Comparison of ENCODE assay signal across 27 mouse cellular contexts in genomic region chr11:116604097-116604496, GRCm38 (mm10). TPM values are rescaled to one million over a fixed set of nuclear protein-coding genes. Genes with fewer than 3 reads are reported as not detected.
DNase-seq lines count a peak whose midpoint lies in the region; ATAC-seq lines count a peak whose summit lies in the region.
"Had no signal": no experiment of that assay in that cellular context is flagged by ENCODE, and none has a peak within 500 bp of the region (broad histone marks: within the 10 kb centered on the region; RNA-seq: fewer than 3 reads in every experiment).

No protein-coding gene starts in this region.

- peaks cover 17% of the 10 kb centered on the region for H3K27me3 ChIP-seq in heart, embryonic 10.5 days (ENCODE audit: insufficient read depth, poor library complexity, severe bottlenecking)
- H3K27me3 ChIP-seq in heart, embryonic 12.5 days (replicated peaks), result no peaks in the 10 kb centered on the region
- H3K27me3 ChIP-seq: CH12.LX; forebrain, embryonic 13.5 days; heart, embryonic 13.5 days; hindbrain, embryonic 12.5 days; hindbrain, embryonic 15.5 days; Patski had no signal

- no peak for DNase-seq in heart, embryonic 10.5 days (ENCODE audit: low spot score)
- peak; percentile 54 for DNase-seq in testis, postnatal 10 days (ENCODE audit: low spot score)
- DNase-seq in testis, postnatal 14 days (ENCODE audit: low spot score), result no peak
- peak; percentile 74 for DNase-seq in R1 (ENCODE audit: low read depth, low spot score)
- DNase-seq in T-cell, adult 2 months (ENCODE audit: low spot score), result no peak
- DNase-seq in frontal cortex, postnatal 25 days (ENCODE audit: low spot score in 2 of 2), result no peak
- DNase-seq: adrenal gland, postnatal 25 days; cerebellum, adult 11-12 months; cerebellum, adult 9-10 months; gastrocnemius, postnatal 14 days; heart, adult 11 months had no signal

- 82% methylated on average over 12 of the region's 12 CpGs for WGBS in heart, embryonic 10.5 days
- WGBS in heart, embryonic 12.5 days, result 82% methylated on average over 12 of the region's 12 CpGs

- peaks cover 89% of the 10 kb centered on the region for H3K36me3 ChIP-seq in heart, embryonic 10.5 days
- peaks cover 78% of the 10 kb centered on the region for H3K36me3 ChIP-seq in heart, embryonic 12.5 days
- H3K36me3 ChIP-seq: hindbrain, embryonic 12.5 days; hindbrain, embryonic 15.5 days had no signal

- H3K9ac ChIP-seq in heart, embryonic 12.5 days, result no peak overlapping the region
- H3K9ac ChIP-seq: forebrain, embryonic 13.5 days; heart, embryonic 13.5 days; hindbrain, embryonic 12.5 days; hindbrain, embryonic 15.5 days had no signal

- peaks cover 25% of the 10 kb centered on the region for H3K4me1 ChIP-seq in heart, embryonic 10.5 days
- 0 out of 2 replicates have a peak, but pooled peaks cover 5% of the 10 kb centered on the region for H3K4me1 ChIP-seq in heart, embryonic 12.5 days (replicated peaks)
- H3K4me1 ChIP-seq: forebrain, embryonic 13.5 days; hindbrain, embryonic 12.5 days; hindbrain, embryonic 15.5 days had no signal

- H3K4me3 ChIP-seq in heart, embryonic 10.5 days, result no peak overlapping the region
- no peak overlapping the region for H3K4me3 ChIP-seq in heart, embryonic 12.5 days
- H3K4me3 ChIP-seq: forebrain, embryonic 10.5 days; forebrain, embryonic 13.5 days; gastrocnemius, adult 2 months; heart, embryonic 13.5 days; hindbrain, embryonic 12.5 days; hindbrain, embryonic 15.5 days had no signal

- peak overlapping the region; percentile 48; the same call in 1 of the 2 replicates for H3K27ac ChIP-seq in heart, embryonic 10.5 days
- no peak overlapping the region for H3K27ac ChIP-seq in heart, embryonic 12.5 days (ENCODE audit: poor library complexity, severe bottlenecking)
- H3K27ac ChIP-seq: forebrain, embryonic 10.5 days; forebrain, embryonic 13.5 days; gastrocnemius, adult 2 months; heart, embryonic 13.5 days; hindbrain, embryonic 12.5 days; hindbrain, embryonic 15.5 days had no signal

- no peak; the same call in 1 of the 2 replicates for ATAC-seq in heart, embryonic 12.5 days (ENCODE audit: insufficient number of reproducible peaks, low FRiP score)
- ATAC-seq: forebrain, embryonic 13.5 days; forebrain, embryonic 16.5 days; intestine, postnatal 0 days; Patski had no signal

- H3K4me2 ChIP-seq in heart, embryonic 12.5 days, result no peak overlapping the region
- H3K4me2 ChIP-seq: forebrain, embryonic 13.5 days; heart, embryonic 13.5 days; hindbrain, embryonic 12.5 days; hindbrain, embryonic 15.5 days had no signal

- no peaks in the 10 kb centered on the region for H3K9me3 ChIP-seq in heart, embryonic 10.5 days
- H3K9me3 ChIP-seq in heart, embryonic 12.5 days (replicated peaks), result no peaks in the 10 kb centered on the region
- H3K9me3 ChIP-seq: forebrain, embryonic 10.5 days; forebrain, embryonic 13.5 days; G1E; heart, embryonic 13.5 days; hindbrain, embryonic 12.5 days; hindbrain, embryonic 15.5 days had no signal

RNA-seq across cellular contexts. Expression of gene Aanat, which starts 17.9 kb away (rescaled TPM):
- polyA plus RNA-seq in heart, embryonic 10.5 days (2016; fragmentation: Nextera tagmentation; extraction: Ambion mirVana), result not detected in 2 replicates
- polyA plus RNA-seq in heart, embryonic 12.5 days (2016; fragmentation: Nextera tagmentation; extraction: Ambion mirVana), result not detected in 2 replicates
- polyA plus RNA-seq: embryonic facial prominence, embryonic 11.5 days; embryonic facial prominence, embryonic 14.5 days; forebrain, embryonic 10.5 days; forebrain, embryonic 16.5 days; G1E; heart, embryonic 13.5 days; heart, embryonic 16.5 days; hindbrain, embryonic 15.5 days; intestine, embryonic 14.5 days; intestine, postnatal 0 days; Patski had no signal

RNA-seq across cellular contexts. Expression of gene Rhbdf2, which starts 22.7 kb away (rescaled TPM):
- 6.7 and 8.7 TPM in 2 replicates for polyA plus RNA-seq in heart, embryonic 10.5 days (2016; fragmentation: Nextera tagmentation; extraction: Ambion mirVana)
- polyA plus RNA-seq in heart, embryonic 12.5 days (2016; fragmentation: Nextera tagmentation; extraction: Ambion mirVana), result 7.5 and 8.1 TPM in 2 replicates

RNA-seq across cellular contexts. Expression of gene Ube2o, which starts 22.9 kb away (rescaled TPM):
- 8.5 and 10.3 TPM in 2 replicates for polyA plus RNA-seq in heart, embryonic 10.5 days (2016; fragmentation: Nextera tagmentation; extraction: Ambion mirVana)
- 18.1 and 19.9 TPM in 2 replicates for polyA plus RNA-seq in heart, embryonic 12.5 days (2016; fragmentation: Nextera tagmentation; extraction: Ambion mirVana)

RNA-seq across cellular contexts. Expression of gene Prcd, which starts 49.2 kb away (rescaled TPM):
- polyA plus RNA-seq in heart, embryonic 10.5 days (2016; fragmentation: Nextera tagmentation; extraction: Ambion mirVana), result 0.60 and 0.78 TPM in 2 replicates
- 0.73 TPM in 1 of 2 replicates, not detected in the other for polyA plus RNA-seq in heart, embryonic 12.5 days (2016; fragmentation: Nextera tagmentation; extraction: Ambion mirVana)

RNA-seq across cellular contexts. Expression of gene Cygb, which starts 50.0 kb away (rescaled TPM):
- polyA plus RNA-seq in heart, embryonic 10.5 days (2016; fragmentation: Nextera tagmentation; extraction: Ambion mirVana), result 1.0 and 2.8 TPM in 2 replicates
- 1.3 and 1.4 TPM in 2 replicates for polyA plus RNA-seq in heart, embryonic 12.5 days (2016; fragmentation: Nextera tagmentation; extraction: Ambion mirVana)

Comparison
In these comparisons a context has a peak if more than half of its experiments do, and no peak if none do; other contexts are left out.
1. DNase-seq: peak in testis, postnatal 10 days (single experiment) and R1 (single experiment); none in heart, embryonic 10.5 days (single experiment), testis, postnatal 14 days (single experiment), T-cell, adult 2 months (single experiment) and frontal cortex, postnatal 25 days (0 of 2).